Mouse (Mus musculus): ENCODE measurements around the gene Syne1.

GRCm38 (mm10) chr10:5028301-5028700 is 523.0 kb downstream of the Syne1 start:
- TF ChIP-seq POLR2A (IDR thresholded peaks at IDR 0.05; ENCODE audit: low read depth, low read length) (no peak), CTCF (IDR thresholded peaks at IDR 0.05; ENCODE audit: extremely low read depth, insufficient read depth, insufficient read length, insufficient replicate concordance) (no peak)
